ENCODE assay signal across 8 mouse cellular contexts in genomic region chr17:78361939-78362728, GRCm38 (mm10). TPM values are rescaled to one million over a fixed set of nuclear protein-coding genes. Genes with fewer than 3 reads are reported as not detected.
DNase-seq lines count a peak whose midpoint lies in the region; ATAC-seq and TF ChIP-seq lines count a peak whose summit lies in the region.

No protein-coding gene starts in this region.

- peak; percentile 96 for ATAC-seq in CD4-positive, CD25-positive, alpha-beta regulatory T cell, adult 4 months
- ATAC-seq in inflammation-experienced regulatory T-cells, adult 6 months = peak; percentile 97

- H3K4me3 ChIP-seq in bone marrow macrophage, adult 2 months (ENCODE audit: insufficient read depth, low read length) = peak overlapping the region; percentile 34

- no peak for TF ChIP-seq CTCF in bone marrow macrophage, adult 2 months (IDR thresholded peaks at IDR 0.05; ENCODE audit: low read depth, low read length)

- H3K4me1 ChIP-seq in bone marrow macrophage, adult 2 months (ENCODE audit: control insufficient read depth, insufficient read depth, low read length) = peaks cover 22% of the 10 kb centered on the region

- TF ChIP-seq POLR2A in bone marrow macrophage, adult 2 months (IDR thresholded peaks at IDR 0.05; ENCODE audit: borderline replicate concordance, low read depth, low read length) = no peak

- peak; percentile 47 for DNase-seq in lung, postnatal 10 days
- peak; percentile 57 to 75 for DNase-seq in thymus, adult 18-20 months
- no peak for DNase-seq in urinary bladder, postnatal 14 days (ENCODE audit: low spot score)
- DNase-seq in cerebellum, postnatal 25 days = no peak
- DNase-seq in frontal cortex, postnatal 10 days (ENCODE audit: low spot score in 2 of 2) = no peak

- H3K27ac ChIP-seq in bone marrow macrophage, adult 2 months (ENCODE audit: insufficient read depth, low read depth, low read length) = peak overlapping the region; percentile 40

RNA-seq across cellular contexts. Expression of gene Fez2, which starts 55.8 kb away (rescaled TPM):
- 10 to 100 TPM; 11.9 to 14.3 TPM for polyA plus RNA-seq in CD4-positive, CD25-positive, alpha-beta regulatory T cell, adult 4 months (2017; shearing (Covaris generic))
- polyA plus RNA-seq in bone marrow macrophage, adult 2 months (2012; ENCODE audit: insufficient read depth, insufficient read length, missing spikeins) = 45.4 and 49.2 TPM in 2 replicates
- polyA plus RNA-seq in inflammation-experienced regulatory T-cells, adult 6 months (2017; shearing (Covaris generic)) = 10 to 100 TPM in 2 of 3 experiments, 1 to 10 TPM in 1; 8.6 to 11.1 (median 10.4) TPM

Comparison
In these comparisons a context has a peak if more than half of its experiments do, and no peak if none do; other contexts are left out.
1. DNase-seq: peak in lung, postnatal 10 days (single experiment) and thymus, adult 18-20 months (2 of 2); none in urinary bladder, postnatal 14 days (single experiment), cerebellum, postnatal 25 days (0 of 2) and frontal cortex, postnatal 10 days (0 of 2).